Mouse (Mus musculus) midbrain, embryonic 11.5 days (tissue): Measurements from ENCODE around the gene Prickle4. TPM values are rescaled to one million over a fixed set of nuclear protein-coding genes. Genes with fewer than 3 reads are reported as not detected.

Experiments used
- ATAC-seq: fragments of 200-750 bp; cut with Nextera tagmentation; 2 replicates; pipeline ENCODE4 v1.8.0; 2017; ENCODE audit warnings: moderate TSS enrichment, moderate library complexity; ENCODE audit not compliant: low FRiP score
- DNase-seq: peaks from one replicate; pipeline ENCODE4 v3.0.0; 2015; ENCODE audit warnings: low spot score; ENCODE audit errors: missing footprints
- H3K27ac ChIP-seq: fragments of 300-500 bp; sonication (generic); 2 replicates; pipeline ENCODE4 v1.5.1; 2014; ENCODE audit warnings: low read depth, low read length
- H3K27me3 ChIP-seq: fragments of 300-500 bp; sonication (generic); 2 replicates; pipeline ENCODE4 v1.6.1; 2014; ENCODE audit warnings: mild to moderate bottlenecking, low read length, moderate library complexity, mixed read lengths; ENCODE audit not compliant: control insufficient read depth, insufficient read depth
- H3K36me3 ChIP-seq: fragments of 300-500 bp; sonication (generic); 2 replicates; pipeline ENCODE4 v1.6.1; 2014; ENCODE audit warnings: mild to moderate bottlenecking, low read length, moderate library complexity, mixed read lengths; ENCODE audit not compliant: control insufficient read depth, insufficient read depth
- H3K4me1 ChIP-seq: fragments of 300-500 bp; sonication (generic); 2 replicates; pipeline ENCODE4 v1.6.1; 2014; ENCODE audit warnings: low read length; ENCODE audit not compliant: control insufficient read depth, insufficient read depth
- H3K4me2 ChIP-seq: fragments of 300-500 bp; sonication (generic); 2 replicates; pipeline ENCODE4 v1.6.1; 2014; ENCODE audit warnings: mild to moderate bottlenecking, moderate library complexity
- H3K4me3 ChIP-seq: fragments of 300-500 bp; sonication (generic); 2 replicates; pipeline ENCODE4 v1.5.1; 2014; ENCODE audit warnings: low read depth, low read length
- H3K9ac ChIP-seq: fragments of 300-500 bp; sonication (generic); 2 replicates; pipeline ENCODE4 v1.6.1; 2014; ENCODE audit warnings: low read length
- H3K9me3 ChIP-seq: fragments of 300-500 bp; sonication (generic); 2 replicates; pipeline ENCODE4 v1.6.1; 2016; ENCODE audit warnings: low read length; ENCODE audit not compliant: control insufficient read depth
- WGBS: fragments of 180-500 bp; shearing (Covaris S2); extraction: QIAGEN DNeasy Blood & Tissue Kit; methylation state at CpG from one replicate; pipeline ENCODE4 v1.1.7; 2014; 5-methylcytosine and 5-hydroxymethylcytosine counted together
- polyA plus RNA-seq: library from polyadenylated mRNA; unstranded; fragments of >200 nt; fragmentation: Nextera tagmentation; extraction: Ambion mirVana; gene quantifications from 2 replicates; pipeline ENCODE4 v1.2.1, GENCODE M21; 2014

The Prickle4 gene
- polyA plus RNA-seq, 1 experiment from 2014 or later, result 0.72 TPM

- Histone ChIP-seq H3K27me3 (peaks cover 25% of the 10 kb centered on the region), H3K9ac (peak within 1 kb of the TSS; percentile 53), H3K27ac (no peak within 1 kb of the TSS), H3K4me3 (peak within 1 kb of the TSS; percentile 52), H3K4me1 (peaks cover 19% of the 10 kb centered on the region), H3K4me2 (peak within 1 kb of the TSS; percentile 84), H3K36me3 (no peaks in the 10 kb centered on the region), H3K9me3 (no peaks in the 10 kb centered on the region)
- ATAC-seq (peak; percentile 87), DNase-seq (peak; percentile 100)
- WGBS, result under 1% methylated on average over 40 of the region's 47 CpGs
These were observed 42.3 kb upstream of the Prickle4 start, which contains the start of gene Tfeb for GRCm38 (mm10) chr17:47736856-47737255. Gene Tfeb (plus strand): TSS chr17:47737030.

GRCm38 (mm10) chr17:47735553-47736100 is 41.1 kb upstream of the Prickle4 start:
- DNase-seq, result peak; percentile 35
- ATAC-seq, result no peak
- H3K9ac ChIP-seq, result no peak overlapping the region
- H3K27me3 ChIP-seq, result peaks cover 25% of the 10 kb centered on the region
- no peak overlapping the region for H3K4me3 ChIP-seq
- no peaks in the 10 kb centered on the region for H3K9me3 ChIP-seq
- no peaks in the 10 kb centered on the region for H3K36me3 ChIP-seq
- 77% methylated on average over 14 of the region's 14 CpGs for WGBS
- H3K4me1 ChIP-seq, result peaks cover 19% of the 10 kb centered on the region
- H3K4me2 ChIP-seq, result no peak overlapping the region
- no peak overlapping the region for H3K27ac ChIP-seq

- no peak overlapping the region for H3K4me2 ChIP-seq
- peak; percentile 89 for DNase-seq
- no peak overlapping the region for H3K27ac ChIP-seq
- H3K4me3 ChIP-seq, result no peak overlapping the region
- H3K9ac ChIP-seq, result no peak overlapping the region
- H3K9me3 ChIP-seq, result no peaks in the 10 kb centered on the region
- H3K4me1 ChIP-seq, result no peaks in the 10 kb centered on the region
- H3K27me3 ChIP-seq, result no peaks in the 10 kb centered on the region
- 45% methylated on average over 24 of the region's 24 CpGs for WGBS
- no peak for ATAC-seq
- H3K36me3 ChIP-seq, result no peaks in the 10 kb centered on the region
These were observed 36.4 kb upstream of the Prickle4 start for GRCm38 (mm10) chr17:47730633-47731575.

GRCm38 (mm10) chr17:47726566-47726965 is 32.0 kb upstream of the Prickle4 start, which contains the start of gene Pgc:
Gene Pgc (plus strand): TSS chr17:47726842.
- H3K9me3 ChIP-seq, result no peaks in the 10 kb centered on the region
- no peaks in the 10 kb centered on the region for H3K4me1 ChIP-seq
- no peak within 1 kb of the TSS for H3K9ac ChIP-seq
- H3K4me3 ChIP-seq, result no peak within 1 kb of the TSS
- no peaks in the 10 kb centered on the region for H3K36me3 ChIP-seq
- WGBS, result 84% methylated on average over 10 of the region's 11 CpGs
- H3K27me3 ChIP-seq, result no peaks in the 10 kb centered on the region
- DNase-seq (no peak), ATAC-seq (no peak)
- no peak within 1 kb of the TSS for H3K4me2 ChIP-seq
- H3K27ac ChIP-seq, result no peak within 1 kb of the TSS

- H3K4me2 ChIP-seq, result no peak overlapping the region
- H3K36me3 ChIP-seq, result no peaks in the 10 kb centered on the region
- H3K27me3 ChIP-seq, result no peaks in the 10 kb centered on the region
- no peak for DNase-seq
- no peaks in the 10 kb centered on the region for H3K9me3 ChIP-seq
- no peak overlapping the region for H3K4me3 ChIP-seq
- no peak for ATAC-seq
- no peak overlapping the region for H3K27ac ChIP-seq
- 92% methylated on average over 4 of the region's 4 CpGs for WGBS
- no peak overlapping the region for H3K9ac ChIP-seq
- no peaks in the 10 kb centered on the region for H3K4me1 ChIP-seq
These were observed 26.6 kb upstream of the Prickle4 start for GRCm38 (mm10) chr17:47721183-47721582.

- Histone ChIP-seq H3K36me3 (no peaks in the 10 kb centered on the region), H3K4me3 (no peak overlapping the region), H3K27me3 (no peaks in the 10 kb centered on the region), H3K4me1 (no peaks in the 10 kb centered on the region), H3K4me2 (no peak overlapping the region), H3K27ac (no peak overlapping the region), H3K9ac (no peak overlapping the region), H3K9me3 (no peaks in the 10 kb centered on the region)
- WGBS, result 62% methylated on average over 3 of the region's 3 CpGs
- no peak for DNase-seq
- no peak for ATAC-seq
These were observed 20.5 kb upstream of the Prickle4 start for GRCm38 (mm10) chr17:47715037-47715436.

- Histone ChIP-seq H3K9ac (no peak overlapping the region), H3K4me1 (no peaks in the 10 kb centered on the region), H3K27me3 (no peaks in the 10 kb centered on the region), H3K27ac (no peak overlapping the region), H3K4me3 (no peak overlapping the region), H3K36me3 (no peaks in the 10 kb centered on the region), H3K4me2 (no peak overlapping the region), H3K9me3 (no peaks in the 10 kb centered on the region)
- WGBS, result 43% methylated on average over 13 of the region's 22 CpGs
- no peak for ATAC-seq
- DNase-seq, result no peak
These were observed 18.5 kb upstream of the Prickle4 start for GRCm38 (mm10) chr17:47712889-47713571.

GRCm38 (mm10) chr17:47711883-47712282 is 17.3 kb upstream of the Prickle4 start:
- no peak for DNase-seq

GRCm38 (mm10) chr17:47710036-47710435 is 15.5 kb upstream of the Prickle4 start:
- Histone ChIP-seq H3K9me3 (no peaks in the 10 kb centered on the region), H3K27ac (no peak overlapping the region), H3K4me1 (no peaks in the 10 kb centered on the region), H3K4me2 (no peak overlapping the region), H3K4me3 (no peak overlapping the region), H3K27me3 (no peaks in the 10 kb centered on the region), H3K36me3 (no peaks in the 10 kb centered on the region), H3K9ac (no peak overlapping the region)
- ATAC-seq (no peak), DNase-seq (no peak)
- WGBS, result 77% methylated on average over 3 of the region's 3 CpGs

More at GRCm38 (mm10) chr17:47711883-47712282, 17.3 kb upstream of the Prickle4 start:
- no peak for ATAC-seq
- H3K4me3 ChIP-seq, result no peak overlapping the region
- H3K4me1 ChIP-seq, result no peaks in the 10 kb centered on the region
- no peak overlapping the region for H3K4me2 ChIP-seq
- H3K36me3 ChIP-seq, result no peaks in the 10 kb centered on the region
- H3K9ac ChIP-seq, result no peak overlapping the region
- H3K27ac ChIP-seq, result no peak overlapping the region
- no peaks in the 10 kb centered on the region for H3K27me3 ChIP-seq
- 70% methylated on average over 6 of the region's 6 CpGs for WGBS
- no peaks in the 10 kb centered on the region for H3K9me3 ChIP-seq
